Mouse (Mus musculus): ENCODE data around the gene Gm10800. TPM values are rescaled to one million over a fixed set of nuclear protein-coding genes. Genes with fewer than 3 reads are reported as not detected.
"Not testable (repeated sequence)": the region's sequence is repeated elsewhere in the genome, so short reads cannot be mapped to it uniquely, and the experiment has no call there.

The Gm10800 gene
- not detected in 2 replicates for polyA plus RNA-seq (2014; fragmentation: Nextera tagmentation; extraction: Ambion mirVana)

GRCm38 (mm10) chr2:98667201-98667600 lies at the start of gene Gm10800:
Gene Gm10800 (minus strand): TSS chr2:98667301.
- H3K4me1 ChIP-seq (ENCODE audit: control insufficient read depth, insufficient read depth, low read length); DNase-seq (ENCODE audit: low spot score); H3K4me2 ChIP-seq (ENCODE audit: low read depth, severe bottlenecking); H3K36me3 ChIP-seq (ENCODE audit: control insufficient read depth, insufficient read depth, low read length); ATAC-seq (ENCODE audit: insufficient number of reproducible peaks, low FRiP score, low TSS enrichment, low read depth); H3K27ac ChIP-seq (replicated peaks; ENCODE audit: low read depth, low read length); H3K9me3 ChIP-seq (ENCODE audit: control insufficient read depth, low read length); H3K27me3 ChIP-seq (ENCODE audit: control insufficient read depth, insufficient read depth, low read length); H3K4me3 ChIP-seq (ENCODE audit: low read depth, low read length); H3K9ac ChIP-seq (ENCODE audit: low read length): not testable (repeated sequence)
- 84% methylated on average over 4 of the region's 4 CpGs for WGBS

- no peak overlapping the region for H3K27ac ChIP-seq (replicated peaks; ENCODE audit: low read depth, low read length)
- WGBS = 95% methylated on average over 1 of the region's 1 CpGs
- no peaks in the 10 kb centered on the region for H3K9me3 ChIP-seq (ENCODE audit: control insufficient read depth, low read length)
- DNase-seq (ENCODE audit: low spot score) (no peak), ATAC-seq (ENCODE audit: insufficient number of reproducible peaks, low FRiP score, low TSS enrichment, low read depth) (no peak)
- no peaks in the 10 kb centered on the region for H3K27me3 ChIP-seq (ENCODE audit: control insufficient read depth, insufficient read depth, low read length)
- no peaks in the 10 kb centered on the region for H3K36me3 ChIP-seq (ENCODE audit: control insufficient read depth, insufficient read depth, low read length)
- H3K4me2 ChIP-seq (ENCODE audit: low read depth, severe bottlenecking) = no peak overlapping the region
- no peak overlapping the region for H3K4me3 ChIP-seq (ENCODE audit: low read depth, low read length)
- H3K4me1 ChIP-seq (ENCODE audit: control insufficient read depth, insufficient read depth, low read length) = no peaks in the 10 kb centered on the region
- H3K9ac ChIP-seq (ENCODE audit: low read length) = no peak overlapping the region
Measured at GRCm38 (mm10) chr2:98697533-98697932, 30.4 kb upstream of the Gm10800 start.

- not testable (repeated sequence) for H3K9ac ChIP-seq (ENCODE audit: low read length); H3K4me3 ChIP-seq (ENCODE audit: low read depth, low read length); H3K9me3 ChIP-seq (ENCODE audit: control insufficient read depth, low read length); H3K4me1 ChIP-seq (ENCODE audit: control insufficient read depth, insufficient read depth, low read length); DNase-seq (ENCODE audit: low spot score); H3K27me3 ChIP-seq (ENCODE audit: control insufficient read depth, insufficient read depth, low read length); H3K36me3 ChIP-seq (ENCODE audit: control insufficient read depth, insufficient read depth, low read length); H3K27ac ChIP-seq (replicated peaks; ENCODE audit: low read depth, low read length); H3K4me2 ChIP-seq (ENCODE audit: low read depth, severe bottlenecking); ATAC-seq (ENCODE audit: insufficient number of reproducible peaks, low FRiP score, low TSS enrichment, low read depth)
- 71% methylated on average over 4 of the region's 5 CpGs for WGBS
Measured at GRCm38 (mm10) chr2:98661937-98662336, 5.2 kb downstream of the Gm10800 start, which contains the start of gene Gm10801. Gene Gm10801 (plus strand): TSS chr2:98662237.

Other genes starting within 250 kb of the Gm10800 start
- gene Gm10801, start 5.1 kb downstream of the Gm10800 start, polyA plus RNA-seq (2014; fragmentation: Nextera tagmentation; extraction: Ambion mirVana) = not detected in 2 replicates

Measured in limb, embryonic 11.5 days (tissue).